Mouse (Mus musculus) retina, postnatal 7 days (tissue): ENCODE measurements around the gene Hemgn.

Experiments
- DNase-seq: peaks from one replicate; pipeline ENCODE4 v3.0.0-alpha.2; 2012; ENCODE audit warnings: low read depth, low spot score

The Hemgn gene

DNA sequence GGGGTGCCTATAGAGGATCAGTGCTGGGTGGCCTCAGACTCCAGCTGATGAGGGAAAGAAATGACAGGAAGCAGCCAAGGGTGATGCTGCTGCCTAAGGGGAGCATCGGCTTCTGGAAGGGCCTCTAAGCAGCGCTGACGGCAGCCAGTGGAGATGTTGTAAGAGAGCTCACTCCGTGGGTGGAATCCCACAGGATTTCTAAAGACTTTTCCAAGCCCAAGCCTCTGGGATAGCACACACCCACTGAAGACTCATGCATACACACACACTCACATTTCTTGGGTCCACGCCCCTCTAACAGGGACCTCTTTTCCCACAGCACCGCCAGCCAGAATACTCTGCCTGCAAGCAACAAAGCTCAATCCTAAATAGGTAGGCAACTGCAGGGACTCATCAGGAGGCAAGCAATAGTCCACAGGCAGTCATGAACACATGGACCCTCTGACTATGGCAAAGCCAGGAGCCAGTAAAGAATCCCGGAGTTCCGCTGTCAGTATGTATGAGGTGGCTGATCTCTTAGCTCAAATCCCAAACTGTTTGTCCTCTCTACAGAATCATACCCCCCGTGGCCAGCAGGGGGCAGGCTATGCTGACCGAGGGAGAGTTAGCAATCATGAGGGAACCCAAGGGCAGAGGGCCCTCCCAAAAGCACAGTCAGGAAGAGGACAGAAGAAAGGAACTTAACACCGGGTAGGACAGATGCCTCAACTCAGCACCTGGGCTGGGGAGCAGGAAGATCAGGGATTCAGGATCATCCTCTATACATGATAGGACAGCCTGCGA is 56.8 kb downstream of the Hemgn start:
- DNase-seq: no peak

DNA sequence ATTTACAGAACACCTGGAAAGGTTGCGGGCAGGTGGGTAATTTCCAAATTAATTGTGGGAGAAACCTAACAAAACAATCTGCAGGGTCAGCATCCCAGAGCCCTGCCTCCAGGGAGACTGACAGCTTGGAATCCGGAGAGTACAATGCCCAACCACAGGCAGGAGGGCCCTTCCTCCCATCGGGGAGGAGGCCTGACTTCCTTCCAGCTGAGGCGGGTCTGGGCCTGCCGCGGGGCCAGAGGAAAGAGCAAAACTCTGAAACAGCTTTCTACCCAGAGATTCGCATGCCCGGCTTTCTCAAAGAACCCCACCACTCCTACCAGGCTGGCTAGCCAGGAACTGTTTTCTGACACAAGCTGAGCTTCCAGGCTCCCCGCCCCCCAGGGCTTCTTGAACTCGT is 60.3 kb downstream of the Hemgn start:
- no peak for DNase-seq

DNA sequence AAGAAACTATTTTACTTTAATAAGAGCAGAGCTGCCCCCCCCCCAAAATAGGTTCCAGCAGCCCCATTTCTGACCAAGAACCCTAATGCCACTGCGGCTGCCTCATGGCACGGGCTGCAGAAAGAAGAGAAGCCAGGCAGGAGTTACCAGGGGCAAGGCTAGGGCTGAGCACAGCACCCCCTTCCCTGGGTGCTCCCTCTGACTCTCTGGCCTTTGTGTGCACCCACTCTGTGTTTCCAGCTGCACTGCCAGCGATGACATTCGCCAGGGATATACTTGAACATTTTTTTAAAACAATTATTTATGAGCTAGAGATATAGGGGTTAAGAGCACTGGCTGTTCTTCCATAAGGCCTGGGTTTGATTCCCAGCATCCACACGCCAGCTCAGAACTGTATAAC is 63.8 kb downstream of the Hemgn start:
- DNase-seq: no peak

DNA sequence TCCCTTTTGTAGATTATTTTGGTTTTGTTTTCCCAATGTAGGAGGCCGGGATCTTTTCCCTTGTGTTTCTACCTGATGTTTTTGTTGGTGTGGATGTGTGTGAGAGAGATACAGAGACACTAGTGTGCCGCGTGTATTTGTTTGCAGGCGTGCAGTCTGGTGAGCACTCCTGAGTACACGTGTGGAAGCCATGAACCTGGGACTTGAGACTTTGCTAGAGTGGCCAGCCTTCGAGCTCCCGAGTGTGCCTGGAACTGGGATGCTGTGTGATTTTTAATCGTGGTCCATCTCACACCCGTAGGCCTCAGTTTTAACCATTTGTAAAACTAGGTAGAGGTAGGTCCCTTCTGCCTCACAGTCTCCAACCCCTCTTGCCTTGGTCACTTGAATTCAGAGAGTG is 64.4 kb downstream of the Hemgn start:
- no peak for DNase-seq

DNA sequence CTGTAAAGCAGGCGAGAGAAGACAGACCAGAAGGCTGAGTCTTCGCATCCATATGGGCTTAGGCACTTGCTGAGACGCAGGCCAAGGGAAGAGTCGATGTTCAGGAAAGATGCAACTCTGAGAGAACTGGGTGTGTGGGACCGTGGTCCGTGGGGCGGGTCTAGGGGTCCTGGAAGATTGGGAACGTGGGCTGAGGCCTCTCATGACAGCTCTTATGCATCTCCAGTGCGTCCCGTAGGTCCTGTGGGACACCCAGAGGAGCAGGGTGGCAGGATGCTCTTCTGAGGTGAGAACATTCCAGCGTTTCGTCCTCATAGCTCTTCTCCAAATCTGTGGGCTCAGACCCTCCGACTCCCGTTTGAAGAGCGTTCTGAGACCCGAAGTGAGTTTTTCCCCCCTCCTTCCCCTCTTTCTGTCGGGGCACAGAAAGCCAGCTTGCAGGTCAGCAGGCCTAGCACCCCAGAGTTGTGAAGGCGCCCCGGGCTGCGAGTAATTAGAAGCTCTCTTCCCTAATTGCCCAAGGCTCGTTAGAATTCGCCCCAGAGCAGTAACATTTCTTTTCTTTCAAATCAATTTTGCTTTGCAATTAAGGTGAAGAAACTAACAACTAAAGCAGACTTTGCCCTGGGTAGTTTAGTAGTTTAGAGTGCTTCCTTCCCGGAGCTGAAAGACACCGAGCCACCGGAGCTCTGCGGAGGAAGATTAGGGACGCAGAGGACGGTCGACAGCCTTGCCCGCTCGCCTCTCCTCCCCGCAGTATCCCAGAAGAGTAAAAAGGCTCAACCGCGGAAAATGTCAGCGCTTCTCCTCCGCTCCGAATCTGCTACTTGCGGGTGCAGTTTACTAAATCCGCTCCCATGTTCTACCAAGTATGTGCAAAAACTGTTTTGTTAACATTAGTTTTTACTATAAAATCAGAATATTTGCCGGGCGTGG is 65.5 kb downstream of the Hemgn start:
- DNase-seq: no peak

DNA sequence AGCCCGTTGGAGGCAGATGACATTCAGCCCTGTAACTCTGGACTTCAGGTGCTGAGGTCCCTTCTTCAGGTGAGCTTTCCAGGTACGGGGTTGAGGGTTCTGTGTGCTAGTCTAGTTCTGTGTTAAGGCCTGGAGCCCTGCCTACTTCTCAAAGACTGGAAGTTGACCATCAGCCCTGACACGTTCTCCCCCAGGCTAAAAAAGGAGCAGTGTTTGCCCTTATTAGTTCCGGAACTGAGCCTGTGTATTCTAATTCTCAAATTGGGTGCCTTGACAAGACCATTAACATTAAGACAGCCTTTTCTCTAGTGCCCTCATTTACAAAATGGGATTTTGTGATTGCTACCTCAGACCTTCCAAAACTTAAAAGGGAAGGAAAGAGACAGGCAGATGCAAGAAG is 66.2 kb downstream of the Hemgn start:
- no peak for DNase-seq

DNA sequence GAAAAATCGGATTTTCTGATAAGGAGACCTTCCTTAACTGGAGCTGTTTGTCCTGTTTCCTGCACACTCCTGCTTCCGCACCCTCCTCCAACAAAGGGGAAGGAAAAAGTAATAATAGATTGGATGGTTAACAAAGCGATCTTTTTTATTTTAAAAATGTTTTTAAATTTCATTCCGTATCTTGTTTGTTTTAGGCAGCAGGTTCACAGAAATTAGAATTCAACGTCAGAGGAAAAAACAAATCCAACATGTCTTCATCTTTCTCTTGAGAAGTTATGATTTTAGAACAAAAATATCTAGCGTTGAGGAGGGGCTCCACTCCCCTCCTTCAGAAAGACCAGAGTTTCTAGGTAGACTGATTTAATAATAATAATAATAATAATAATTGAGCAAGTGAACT is 67.1 kb downstream of the Hemgn start:
- DNase-seq: no peak

DNA sequence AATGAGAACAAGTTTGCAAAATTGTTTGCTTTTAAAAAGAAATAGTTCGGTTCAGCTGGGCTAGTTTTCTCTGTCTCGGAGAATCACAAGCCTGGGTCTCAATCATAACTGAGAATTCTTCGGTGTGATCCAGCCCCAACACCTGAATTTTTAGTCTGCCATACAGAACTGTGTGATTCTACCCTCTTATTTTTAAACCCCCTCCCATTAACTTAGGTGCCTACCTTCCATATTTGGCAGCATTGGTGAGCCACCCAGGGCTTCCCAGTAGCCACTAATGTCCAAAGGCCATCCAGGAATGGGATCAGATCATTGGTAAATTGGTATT is 67.6 kb downstream of the Hemgn start:
- no peak for DNase-seq

DNA sequence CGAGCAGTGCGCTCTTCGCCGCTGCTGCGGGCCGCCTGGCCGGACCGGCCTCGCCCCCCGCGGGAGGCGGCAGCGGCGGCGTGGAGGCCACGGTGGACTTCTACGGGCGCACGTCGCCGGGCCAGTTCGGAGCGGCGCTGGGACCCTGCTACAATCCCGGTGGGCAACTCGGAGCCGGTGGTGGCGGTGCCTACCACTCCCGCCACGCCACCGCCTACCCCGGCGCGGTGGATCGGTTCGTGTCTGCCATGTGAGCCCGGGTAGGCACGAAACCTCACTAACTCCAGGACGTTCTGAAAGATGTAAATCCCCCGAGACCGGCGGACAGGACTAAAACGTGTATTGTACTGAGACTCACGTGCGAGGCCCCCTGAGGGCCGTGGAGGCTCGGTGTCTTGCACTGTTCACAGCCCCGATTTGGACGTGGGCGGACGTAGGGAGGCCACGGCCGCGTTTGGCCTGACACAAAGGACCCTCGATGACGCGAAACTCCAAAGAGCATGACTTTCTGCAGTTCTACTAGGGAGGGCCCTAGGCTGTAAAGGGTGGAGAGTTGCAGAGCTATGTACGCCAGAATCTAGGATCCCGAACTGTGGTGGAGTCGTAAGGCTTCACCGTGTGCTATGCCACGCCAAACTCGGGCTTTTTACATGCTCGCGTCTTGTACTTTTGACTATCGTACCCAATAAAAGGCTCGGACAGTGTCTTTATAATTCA is 68.1 kb downstream of the Hemgn start:
- DNase-seq: no peak

DNA sequence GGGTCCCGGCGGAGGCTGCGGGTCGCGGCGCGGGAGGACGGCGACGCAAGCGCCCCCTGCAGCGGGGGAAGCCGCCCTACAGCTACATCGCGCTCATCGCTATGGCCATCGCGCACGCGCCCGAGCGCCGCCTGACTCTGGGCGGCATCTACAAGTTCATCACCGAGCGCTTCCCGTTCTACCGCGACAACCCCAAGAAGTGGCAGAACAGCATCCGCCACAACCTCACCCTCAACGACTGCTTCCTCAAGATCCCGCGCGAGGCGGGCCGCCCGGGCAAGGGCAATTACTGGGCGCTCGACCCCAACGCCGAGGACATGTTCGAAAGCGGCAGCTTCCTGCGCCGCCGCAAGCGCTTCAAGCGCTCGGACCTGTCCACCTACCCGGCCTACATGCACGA is 69.0 kb downstream of the Hemgn start:
- DNase-seq: no peak
